Mouse (Mus musculus) myocyte (in vitro differentiated cells): ENCODE results near the gene Col4a2. TPM values are rescaled to one million over a fixed set of nuclear protein-coding genes. Genes with fewer than 3 reads are reported as not detected.

Source experiments
- H3K27me3 ChIP-seq: one replicate; pipeline ENCODE4 v1.6.1; 2011; ENCODE audit not compliant: control insufficient read depth, insufficient read depth, insufficient read length
- H3K36me3 ChIP-seq: one replicate; pipeline ENCODE4 v1.6.1; 2011; ENCODE audit not compliant: control insufficient read depth, insufficient read depth
- H3K4me2 ChIP-seq: one replicate; pipeline ENCODE4 v1.6.1; 2011; ENCODE audit warnings: low read depth, control low read depth
- H3K4me3 ChIP-seq: one replicate; pipeline ENCODE4 v1.5.1; 2011; ENCODE audit warnings: mild to moderate bottlenecking, control low read depth, moderate library complexity
- H3K79me2 ChIP-seq: one replicate; pipeline ENCODE4 v1.6.1; 2011; ENCODE audit not compliant: control insufficient read depth, insufficient read depth
- H3ac ChIP-seq: one replicate; pipeline ENCODE4 v1.6.1; 2011; ENCODE audit not compliant: control insufficient read depth, insufficient read length
- CEBPB ChIP-seq: IDR thresholded peaks from 2 replicates; pipeline ENCODE4 v1.6.1; 2011; ENCODE audit warnings: mild to moderate bottlenecking, moderate library complexity; ENCODE audit not compliant: poor library complexity, insufficient read depth, severe bottlenecking
- E2F4 ChIP-seq: IDR thresholded peaks from one replicate; pipeline ENCODE4 v1.6.1; 2011; ENCODE audit warnings: mild to moderate bottlenecking, control low read depth, moderate library complexity; ENCODE audit not compliant: insufficient read depth
- MAX ChIP-seq: IDR thresholded peaks from one replicate; pipeline ENCODE4 v1.6.1; 2011; ENCODE audit warnings: low read depth, mild to moderate bottlenecking, control low read depth
- MYOD1 ChIP-seq, 3 experiments: IDR thresholded peaks; one replicate each; pipeline ENCODE4 v1.6.1; 2011; ENCODE audit warnings: control low read depth in 2 of 3, low read depth in 2 of 3, mild to moderate bottlenecking in 2 of 3, moderate library complexity in 1 of 3; ENCODE audit not compliant: insufficient read length in 2 of 3, control insufficient read depth in 1 of 3
- MYOG ChIP-seq, 3 experiments: IDR thresholded peaks; one replicate each; pipeline ENCODE4 v1.6.1; 2011; ENCODE audit warnings: control low read depth in 2 of 3, low read depth in 2 of 3, mild to moderate bottlenecking in 2 of 3; ENCODE audit not compliant: insufficient read length in 2 of 3, control insufficient read depth in 1 of 3, insufficient read depth in 1 of 3
- POLR2A ChIP-seq: IDR thresholded peaks from one replicate; pipeline ENCODE4 v1.6.1; 2011; ENCODE audit warnings: low read depth, mild to moderate bottlenecking, control low read depth, moderate library complexity; ENCODE audit not compliant: insufficient read length
- POLR2AphosphoS2 ChIP-seq: IDR thresholded peaks from one replicate; pipeline ENCODE4 v1.6.1; 2011; ENCODE audit warnings: low read depth, control low read depth; ENCODE audit not compliant: insufficient read length
- REST ChIP-seq: IDR thresholded peaks from one replicate; pipeline ENCODE4 v1.6.1; 2011; ENCODE audit warnings: mild to moderate bottlenecking, control low read depth, moderate library complexity; ENCODE audit not compliant: insufficient read depth, insufficient read length
- SRF ChIP-seq: IDR thresholded peaks from one replicate; pipeline ENCODE4 v1.6.1; 2011; ENCODE audit warnings: low read depth; ENCODE audit not compliant: control insufficient read depth, insufficient read length
- TCF12 ChIP-seq: IDR thresholded peaks from one replicate; pipeline ENCODE4 v1.6.1; 2011; ENCODE audit warnings: mild to moderate bottlenecking, control low read depth; ENCODE audit not compliant: poor library complexity, insufficient read depth, severe bottlenecking
- TCF3 ChIP-seq: IDR thresholded peaks from one replicate; pipeline ENCODE4 v1.6.1; 2011; ENCODE audit warnings: low read depth, control low read depth; ENCODE audit not compliant: insufficient read length
- USF1 ChIP-seq: IDR thresholded peaks from one replicate; pipeline ENCODE4 v1.6.1; 2011; ENCODE audit warnings: low read depth, mild to moderate bottlenecking, control low read depth, moderate library complexity
- polyA plus RNA-seq: library from polyadenylated mRNA; unstranded; fragments of >200 nt; fragmentation: generic; extraction: Trizol; gene quantifications from one replicate; pipeline ENCODE4 v1.2.1, GENCODE M21; 2012; ENCODE audit warnings: missing spikeins

Gene Col4a2
- polyA plus RNA-seq, 1 experiment: 47.3 TPM

DNA sequence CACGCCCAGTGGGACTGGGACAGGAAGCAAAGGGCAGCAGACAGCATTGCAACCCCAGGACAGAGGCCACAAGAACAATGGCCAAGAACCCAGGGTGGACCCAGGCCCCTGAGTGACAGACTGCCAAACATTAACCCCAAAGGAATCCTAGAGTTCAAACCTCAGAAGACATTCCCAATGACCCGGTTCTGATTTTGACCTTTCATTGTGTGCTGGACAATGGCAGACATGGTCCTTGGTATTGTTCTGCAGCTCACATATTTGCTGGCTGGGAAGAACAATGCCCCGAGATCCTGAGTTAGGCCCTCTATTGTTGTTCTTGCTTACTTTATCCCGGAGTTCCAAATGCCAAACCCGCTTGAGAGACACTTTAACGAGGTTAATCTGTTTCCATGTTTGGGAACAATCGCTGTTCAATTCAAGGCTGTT lies 4.0 kb upstream of the Col4a2 start:
- TF ChIP-seq REST (no peak), TCF12 (no peak), TCF3 (no peak), MAX (no peak), MYOG (IDR thresholded peaks at IDR 0.05; ENCODE audit: control insufficient read depth in 1 of 3, insufficient read depth in 1 of 3, insufficient read length in 2 of 3, low read depth in 2 of 3) (no peak), POLR2A (no peak), SRF (no peak), E2F4 (no peak), MYOD1 (IDR thresholded peaks at IDR 0.05; ENCODE audit: control insufficient read depth in 1 of 3, insufficient read length in 2 of 3, low read depth in 2 of 3) (no peak), USF1 (no peak), CEBPB (no peak), POLR2AphosphoS2 (no peak)
- H3K4me2 ChIP-seq: no peak overlapping the region
- no peak overlapping the region for H3ac ChIP-seq
- no peaks in the 10 kb centered on the region for H3K27me3 ChIP-seq
- H3K79me2 ChIP-seq: peaks cover 15% of the 10 kb centered on the region
- no peaks in the 10 kb centered on the region for H3K36me3 ChIP-seq
- H3K4me3 ChIP-seq: no peak overlapping the region

DNA sequence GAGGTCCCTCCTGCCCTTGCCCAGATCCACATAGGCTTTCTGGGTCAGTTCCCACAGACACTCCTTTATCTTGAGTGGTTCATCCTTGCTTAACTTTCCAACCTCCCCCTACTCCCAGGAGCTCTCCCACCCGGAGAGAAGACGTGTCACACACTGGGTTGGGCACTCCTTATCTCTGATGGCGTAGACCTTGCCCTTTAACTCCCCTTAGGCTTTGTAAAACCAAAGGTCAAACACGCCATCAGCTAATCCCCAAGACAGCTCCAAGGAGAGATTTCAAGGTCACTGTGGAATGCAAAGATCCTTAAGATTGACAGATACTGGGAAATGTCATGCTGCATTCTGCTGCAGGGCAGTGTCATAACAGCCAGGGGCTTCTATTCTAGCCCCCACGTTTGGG lies 3.4 kb upstream of the Col4a2 start:
- H3K79me2 ChIP-seq: peaks cover 15% of the 10 kb centered on the region
- H3K4me3 ChIP-seq: no peak overlapping the region
- H3K4me2 ChIP-seq: no peak overlapping the region

DNA sequence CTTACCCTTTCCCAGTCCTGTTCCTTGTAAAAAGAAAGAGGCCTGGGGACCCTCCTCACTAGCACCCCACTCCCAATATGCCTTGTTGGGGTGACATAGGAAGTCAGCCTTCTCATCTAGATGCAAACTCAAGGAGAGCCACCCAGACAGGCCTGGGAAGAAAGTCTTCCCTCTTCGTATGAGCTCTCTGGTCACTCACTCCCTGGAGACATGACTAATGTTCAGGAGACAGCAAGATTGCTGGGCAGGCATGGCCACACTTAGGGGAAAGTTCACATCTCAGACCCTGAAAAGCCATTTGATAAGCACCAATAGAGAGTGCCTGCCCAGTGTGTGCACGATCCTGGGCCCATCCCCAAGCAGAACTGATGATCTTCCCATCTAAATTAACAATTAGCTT lies 2.6 kb upstream of the Col4a2 start:
- TF ChIP-seq REST: no peak
- no peak for TF ChIP-seq POLR2AphosphoS2
- TF ChIP-seq MYOD1 (IDR thresholded peaks at IDR 0.05; ENCODE audit: control insufficient read depth in 1 of 3, insufficient read length in 2 of 3, low read depth in 2 of 3): no peak
- TF ChIP-seq POLR2A: no peak
- no peak for TF ChIP-seq TCF3
- TF ChIP-seq MYOG (IDR thresholded peaks at IDR 0.05; ENCODE audit: control insufficient read depth in 1 of 3, insufficient read depth in 1 of 3, insufficient read length in 2 of 3, low read depth in 2 of 3): no peak
- TF ChIP-seq CEBPB: no peak
- no peak for TF ChIP-seq TCF12
- TF ChIP-seq MAX: no peak
- no peak for TF ChIP-seq SRF
- H3K4me2 ChIP-seq: no peak overlapping the region
- no peaks in the 10 kb centered on the region for H3K36me3 ChIP-seq
- H3K4me3 ChIP-seq: no peak overlapping the region
- no peak overlapping the region for H3ac ChIP-seq
- H3K79me2 ChIP-seq: peaks cover 15% of the 10 kb centered on the region
- H3K27me3 ChIP-seq: no peaks in the 10 kb centered on the region

More for the DNA sequence above, 3.4 kb upstream of the Col4a2 start:
- TF ChIP-seq TCF3 (no peak), REST (no peak), USF1 (no peak), POLR2AphosphoS2 (no peak), SRF (no peak), MAX (no peak), E2F4 (no peak), MYOD1 (IDR thresholded peaks at IDR 0.05; ENCODE audit: control insufficient read depth in 1 of 3, insufficient read length in 2 of 3, low read depth in 2 of 3) (no peak), TCF12 (no peak), POLR2A (no peak), CEBPB (no peak), MYOG (IDR thresholded peaks at IDR 0.05; ENCODE audit: control insufficient read depth in 1 of 3, insufficient read depth in 1 of 3, insufficient read length in 2 of 3, low read depth in 2 of 3) (no peak)
- Histone ChIP-seq H3ac (no peak overlapping the region), H3K36me3 (no peaks in the 10 kb centered on the region), H3K27me3 (no peaks in the 10 kb centered on the region)

DNA sequence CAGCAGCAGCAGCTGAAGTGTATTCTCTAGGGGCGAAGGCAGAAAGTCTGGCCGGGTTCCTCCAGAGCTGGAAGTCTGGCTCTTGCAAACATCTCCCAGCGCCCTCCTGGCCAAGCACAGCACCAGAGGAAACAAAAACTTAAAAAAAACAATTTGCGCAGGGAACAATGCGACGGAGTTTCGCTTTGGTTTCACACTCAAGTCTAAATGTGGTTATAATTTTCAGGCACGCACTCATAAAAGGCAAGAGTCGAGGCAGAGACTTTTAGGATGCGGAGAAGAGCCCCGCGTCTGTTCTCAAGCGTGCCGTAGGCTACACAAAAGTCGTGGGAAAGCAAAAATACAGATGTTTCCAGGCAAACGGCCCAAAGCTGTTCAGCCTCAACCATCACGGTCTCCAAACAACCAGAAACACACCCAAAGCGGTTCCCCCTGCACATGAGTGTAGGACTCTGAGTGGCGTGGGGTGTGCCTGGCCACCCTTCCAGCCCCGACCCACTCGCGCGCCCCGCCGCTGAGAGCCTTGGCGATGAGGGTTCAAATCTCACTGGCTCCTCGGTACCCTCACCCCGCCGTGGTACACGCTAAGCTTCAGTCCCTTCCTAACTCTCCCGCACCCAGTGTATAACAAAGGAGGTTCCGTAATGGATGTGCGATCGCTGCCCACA lies 790 bp upstream of the Col4a2 start:
- no peak for TF ChIP-seq REST
- no peak for TF ChIP-seq TCF3
- TF ChIP-seq E2F4: no peak
- TF ChIP-seq MAX: no peak
- no peak for TF ChIP-seq POLR2AphosphoS2
- TF ChIP-seq SRF: no peak
- TF ChIP-seq POLR2A: no peak
- TF ChIP-seq MYOG (IDR thresholded peaks at IDR 0.05; ENCODE audit: control insufficient read depth in 1 of 3, insufficient read depth in 1 of 3, insufficient read length in 2 of 3, low read depth in 2 of 3): no peak
- no peak for TF ChIP-seq TCF12
- no peak for TF ChIP-seq USF1
- no peak for TF ChIP-seq MYOD1 (IDR thresholded peaks at IDR 0.05; ENCODE audit: control insufficient read depth in 1 of 3, insufficient read length in 2 of 3, low read depth in 2 of 3)
- no peak for TF ChIP-seq CEBPB
- no peaks in the 10 kb centered on the region for H3K27me3 ChIP-seq
- H3K4me2 ChIP-seq: peak overlapping the region; percentile 95
- H3ac ChIP-seq: peak overlapping the region; percentile 78
- peak overlapping the region; percentile 40 for H3K4me3 ChIP-seq
- H3K79me2 ChIP-seq: peaks cover 19% of the 10 kb centered on the region
- no peaks in the 10 kb centered on the region for H3K36me3 ChIP-seq
